Mouse (Mus musculus) CD4-positive helper T cell, adult 2 months (primary cell): Measurements from ENCODE around the gene Rac2.

Source experiments
- DNase-seq: peaks from one replicate; pipeline ENCODE4 v3.0.0-alpha.2; 2012; ENCODE audit warnings: low read depth, missing footprints, low spot score

The Rac2 gene

DNA sequence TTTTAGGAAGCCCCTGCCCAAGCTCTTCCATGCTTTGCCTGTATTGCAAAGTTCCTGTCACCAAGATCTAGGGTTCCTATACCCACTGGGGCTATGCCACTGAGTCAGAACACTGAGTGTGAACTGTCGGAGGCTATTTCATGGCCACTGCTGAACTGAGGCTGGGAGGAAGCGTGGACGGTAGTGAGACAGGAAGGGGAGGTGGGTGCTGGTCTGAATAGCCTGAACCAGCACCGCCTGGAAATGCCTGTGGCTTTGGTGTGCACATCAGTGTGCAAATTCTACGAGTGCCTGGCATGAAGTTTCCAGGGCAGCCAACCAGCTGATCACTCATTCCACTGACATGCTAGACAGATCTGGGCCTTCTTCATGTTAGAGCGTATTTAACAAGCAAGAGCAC lies 50.7 kb downstream of the Rac2 start:
- DNase-seq: no peak

DNA sequence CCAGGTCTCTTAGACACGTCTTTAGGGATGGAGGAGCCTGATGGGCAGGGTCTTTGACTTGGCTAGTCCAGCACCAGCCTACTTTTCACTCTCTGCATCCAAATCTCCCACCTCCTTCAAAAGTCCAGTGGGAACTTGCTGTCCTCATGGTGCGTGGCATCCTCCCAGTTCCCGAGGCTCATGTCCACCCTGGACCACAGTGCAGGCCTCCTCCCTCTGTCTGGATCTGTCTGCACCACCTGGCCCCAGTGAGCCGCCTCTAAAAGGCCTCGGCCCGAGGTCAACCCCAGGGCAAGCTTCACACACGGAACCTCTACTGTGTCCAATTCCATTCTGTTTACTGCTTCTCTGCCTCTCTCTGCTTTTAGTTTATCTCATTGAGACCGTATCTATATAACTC lies 51.3 kb downstream of the Rac2 start:
- DNase-seq: no peak

DNA sequence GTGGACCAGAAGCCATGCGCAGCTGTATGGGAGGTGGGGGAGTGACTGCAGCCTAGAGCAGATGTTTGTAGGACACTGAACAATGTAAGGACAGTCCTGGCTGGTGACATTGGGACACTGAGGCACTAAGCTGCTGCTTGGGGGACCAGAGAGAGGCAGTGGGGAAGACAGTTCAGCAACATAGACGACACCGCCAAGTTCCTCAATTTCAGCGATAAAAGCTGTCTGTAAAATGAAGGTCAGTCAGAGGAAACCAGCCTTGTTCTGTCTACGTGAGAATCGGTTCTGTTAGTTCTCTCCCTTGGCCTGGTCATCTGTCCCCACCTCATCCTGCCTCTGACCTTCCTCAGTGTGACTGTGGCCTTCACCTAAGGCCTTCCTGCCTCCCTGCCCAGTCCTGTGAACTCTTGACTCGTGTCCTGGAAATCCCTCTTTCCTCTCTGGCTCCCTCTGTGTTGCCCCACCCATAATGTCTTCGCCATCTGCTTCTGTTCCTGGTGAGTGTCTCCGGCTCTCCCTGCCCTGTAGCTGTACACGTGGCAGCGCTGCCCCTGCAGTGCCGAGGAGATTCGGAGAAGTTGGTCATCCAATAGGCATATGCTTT lies 52.4 kb downstream of the Rac2 start:
- no peak for DNase-seq

DNA sequence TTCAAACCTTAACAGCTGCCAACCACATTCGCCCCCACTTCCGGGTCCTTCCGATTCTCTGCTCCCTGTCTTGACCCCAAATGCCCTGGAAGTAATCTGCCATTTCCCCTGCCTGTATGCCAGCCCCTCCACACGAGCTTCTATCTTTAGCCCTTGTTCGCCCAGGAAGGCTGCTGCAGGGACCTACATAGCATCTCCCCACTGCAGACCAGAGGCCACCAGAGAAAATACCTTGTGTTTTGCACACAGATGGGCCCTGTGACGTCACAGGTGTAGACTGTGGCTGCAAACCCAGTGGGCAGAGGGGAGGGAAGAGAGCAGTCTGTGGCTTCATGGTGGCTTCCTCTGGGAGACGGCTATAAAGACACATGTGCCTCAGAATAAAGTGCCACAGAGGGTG lies 54.4 kb downstream of the Rac2 start:
- peak; percentile 59 for DNase-seq

DNA sequence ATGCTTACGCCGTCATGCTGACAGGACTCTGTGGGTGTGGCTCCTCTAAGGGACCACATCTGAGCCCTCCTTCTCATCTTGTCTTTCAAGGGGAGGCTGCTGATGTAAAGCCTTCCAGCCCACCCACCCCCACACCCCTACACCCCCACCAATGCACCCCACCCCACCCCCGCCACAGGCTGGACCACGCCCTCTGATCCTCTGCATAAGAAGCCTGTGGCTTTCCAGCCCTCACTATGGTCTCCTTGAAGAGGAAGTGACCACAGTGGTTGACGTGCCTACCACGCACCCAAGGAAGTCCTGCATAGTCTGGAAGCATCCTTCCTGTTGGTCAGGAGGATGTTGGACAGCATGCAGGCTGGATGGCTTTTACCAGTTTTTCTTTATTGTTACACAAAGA lies 56.8 kb downstream of the Rac2 start:
- DNase-seq: peak; percentile 49

DNA sequence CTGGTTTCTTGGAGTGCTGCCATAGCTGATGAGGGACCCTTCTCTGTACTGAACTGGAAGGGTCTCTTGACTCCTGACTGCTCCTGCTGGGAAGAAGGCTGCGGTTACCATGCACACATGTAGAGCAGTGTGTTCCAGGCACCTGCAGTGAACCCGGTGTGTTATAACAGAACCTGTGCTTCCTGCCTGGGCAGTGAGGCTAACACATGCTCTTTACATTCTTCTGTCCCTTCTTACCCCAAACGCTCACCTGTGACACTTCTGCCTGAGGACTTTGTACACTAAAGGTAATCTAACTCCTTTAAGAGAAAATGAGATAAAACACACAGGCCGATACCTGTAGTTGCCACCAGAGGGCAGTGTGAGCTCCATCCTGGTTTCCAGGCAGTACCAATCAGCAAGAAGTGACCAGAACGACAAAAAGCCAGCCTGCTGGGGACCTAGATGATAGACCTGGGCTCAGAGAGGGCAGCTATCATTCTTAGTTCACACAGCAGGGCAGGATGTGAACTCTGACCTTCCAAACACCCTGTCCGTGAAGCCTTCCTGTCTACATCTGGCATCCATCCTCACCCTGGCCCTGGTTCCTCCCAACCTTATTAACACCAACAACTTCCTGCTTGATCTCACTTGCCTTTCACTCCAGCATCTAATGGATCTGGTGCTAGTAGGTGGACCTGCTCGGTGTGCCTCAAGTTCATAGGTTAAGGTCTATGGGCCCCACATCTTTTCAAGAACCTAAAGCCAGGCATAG lies 58.0 kb downstream of the Rac2 start:
- peak; percentile 76 for DNase-seq

- DNase-seq: no peak
Measured at GRCm38 (mm10) chr15:78513019-78513418, 59.6 kb downstream of the Rac2 start.

DNA sequence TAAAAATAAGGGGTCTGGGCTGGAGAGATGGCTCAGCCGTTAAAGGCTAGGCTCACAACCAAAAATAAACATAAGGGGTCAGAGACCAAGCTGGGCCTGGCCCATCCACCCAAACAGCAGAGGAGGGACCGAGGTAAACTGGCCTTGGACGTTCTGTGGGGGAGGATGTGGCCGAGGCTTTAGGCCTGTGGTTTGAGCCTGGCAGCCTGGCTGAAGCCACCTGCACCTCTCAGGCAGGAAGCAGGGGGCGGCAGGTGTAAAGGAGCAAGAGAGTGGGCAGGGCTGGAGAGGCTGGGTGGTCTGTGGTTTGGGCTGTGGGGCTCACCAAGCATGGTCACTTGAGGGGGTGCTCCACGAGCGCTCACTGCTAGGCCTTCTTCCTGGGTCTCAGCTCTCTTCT lies 60.6 kb downstream of the Rac2 start:
- DNase-seq: peak; percentile 40

GRCm38 (mm10) chr15:78510736-78511135 lies 61.8 kb downstream of the Rac2 start:
- peak; percentile 74 for DNase-seq

- peak; percentile 71 for DNase-seq
Measured at GRCm38 (mm10) chr15:78510121-78510576, 62.4 kb downstream of the Rac2 start.

GRCm38 (mm10) chr15:78509297-78509899 lies 63.2 kb downstream of the Rac2 start:
- no peak for DNase-seq
